Mouse (Mus musculus) neural tube, embryonic 11.5 days (tissue): ENCODE results near the gene OR5BS1P. TPM values are rescaled to one million over a fixed set of nuclear protein-coding genes. Genes with fewer than 3 reads are reported as not detected.

ENCODE experiments used
- ATAC-seq: fragments of 200-750 bp; cut with Nextera tagmentation; 2 replicates; pipeline ENCODE4 v1.8.0; 2017; ENCODE audit warnings: moderate number of reproducible peaks, mild to moderate bottlenecking, moderate TSS enrichment, moderate library complexity; ENCODE audit not compliant: insufficient read depth, low FRiP score, low TSS enrichment
- DNase-seq: peaks from one replicate; pipeline ENCODE4 v3.0.0-alpha.2; 2015; ENCODE audit warnings: low spot score
- H3K27ac ChIP-seq: fragments of 300-500 bp; sonication (generic); 2 replicates; pipeline ENCODE4 v1.5.1; 2014; ENCODE audit warnings: low read depth, mild to moderate bottlenecking, low read length
- H3K27me3 ChIP-seq: fragments of 300-500 bp; sonication (generic); 2 replicates; pipeline ENCODE4 v1.6.1; 2014; ENCODE audit warnings: mild to moderate bottlenecking, low read length, mixed read lengths; ENCODE audit not compliant: control insufficient read depth, insufficient read depth
- H3K36me3 ChIP-seq: fragments of 300-500 bp; sonication (generic); 2 replicates; pipeline ENCODE4 v1.6.1; 2014; ENCODE audit warnings: mild to moderate bottlenecking, low read length, moderate library complexity, mixed read lengths; ENCODE audit not compliant: control insufficient read depth, insufficient read depth
- H3K4me1 ChIP-seq: fragments of 300-500 bp; sonication (generic); 2 replicates; pipeline ENCODE4 v1.6.1; 2014; ENCODE audit warnings: low read length, mixed read lengths; ENCODE audit not compliant: control insufficient read depth, insufficient read depth
- H3K4me2 ChIP-seq: fragments of 300-500 bp; sonication (generic); 2 replicates; pipeline ENCODE4 v1.6.1; 2014; ENCODE audit warnings: low read depth, mild to moderate bottlenecking, moderate library complexity
- H3K4me3 ChIP-seq: fragments of 300-500 bp; sonication (generic); 2 replicates; pipeline ENCODE4 v1.5.1; 2014; ENCODE audit warnings: low read depth, low read length
- H3K9ac ChIP-seq: fragments of 300-500 bp; sonication (generic); 2 replicates; pipeline ENCODE4 v1.6.1; 2014; ENCODE audit warnings: mild to moderate bottlenecking, low read length
- H3K9me3 ChIP-seq: fragments of 300-500 bp; sonication (generic); 2 replicates; pipeline ENCODE4 v1.6.1; 2016; ENCODE audit warnings: low read length; ENCODE audit not compliant: control insufficient read depth
- WGBS: fragments of 180-500 bp; shearing (Covaris S2); extraction: QIAGEN DNeasy Blood & Tissue Kit; methylation state at CpG from one replicate; pipeline ENCODE4 v1.1.7; 2014; 5-methylcytosine and 5-hydroxymethylcytosine counted together
- polyA plus RNA-seq: library from polyadenylated mRNA; unstranded; fragments of >200 nt; fragmentation: Nextera tagmentation; extraction: Ambion mirVana; gene quantifications from 2 replicates; pipeline ENCODE4 v1.2.1, GENCODE M21; 2014

Gene OR5BS1P
- polyA plus RNA-seq, 1 experiment from 2014 or later, result not detected

- Histone ChIP-seq H3K4me3 (no peak overlapping the region), H3K27me3 (no peaks in the 10 kb centered on the region), H3K9ac (no peak overlapping the region), H3K4me2 (no peak overlapping the region), H3K36me3 (no peaks in the 10 kb centered on the region), H3K4me1 (no peaks in the 10 kb centered on the region), H3K27ac (no peak overlapping the region), H3K9me3 (no peaks in the 10 kb centered on the region)
- DNase-seq, result no peak
- WGBS, result 89% methylated on average over 13 of the region's 13 CpGs
- ATAC-seq, result no peak
Observed at GRCm38 (mm10) chr15:98471539-98471938, 1.8 kb downstream of the OR5BS1P start.

GRCm38 (mm10) chr15:98474958-98475357, 5.3 kb downstream of the OR5BS1P start:
- H3K4me1 ChIP-seq, result no peaks in the 10 kb centered on the region
- 83% methylated on average over 10 of the region's 10 CpGs for WGBS
- ATAC-seq, result no peak

GRCm38 (mm10) chr15:98475382-98475781, 5.7 kb downstream of the OR5BS1P start:
- Histone ChIP-seq H3K9ac (no peak overlapping the region), H3K27me3 (no peaks in the 10 kb centered on the region), H3K4me3 (no peak overlapping the region), H3K4me2 (no peak overlapping the region), H3K9me3 (no peaks in the 10 kb centered on the region), H3K4me1 (no peaks in the 10 kb centered on the region), H3K27ac (no peak overlapping the region), H3K36me3 (no peaks in the 10 kb centered on the region)
- WGBS, result 58% methylated on average over 10 of the region's 10 CpGs
- ATAC-seq, result no peak
- DNase-seq, result peak; percentile 42

More at GRCm38 (mm10) chr15:98474958-98475357, 5.3 kb downstream of the OR5BS1P start:
- no peaks in the 10 kb centered on the region for H3K9me3 ChIP-seq
- DNase-seq, result no peak
- no peak overlapping the region for H3K4me3 ChIP-seq
- no peak overlapping the region for H3K27ac ChIP-seq
- no peak overlapping the region for H3K9ac ChIP-seq
- H3K27me3 ChIP-seq, result no peaks in the 10 kb centered on the region
- H3K4me2 ChIP-seq, result no peak overlapping the region
- H3K36me3 ChIP-seq, result no peaks in the 10 kb centered on the region

GRCm38 (mm10) chr15:98476281-98476680, 6.6 kb downstream of the OR5BS1P start:
- Histone ChIP-seq H3K4me1 (no peaks in the 10 kb centered on the region), H3K4me2 (no peak overlapping the region), H3K36me3 (no peaks in the 10 kb centered on the region), H3K4me3 (no peak overlapping the region), H3K27me3 (no peaks in the 10 kb centered on the region), H3K9ac (no peak overlapping the region), H3K9me3 (no peaks in the 10 kb centered on the region), H3K27ac (no peak overlapping the region)
- DNase-seq (no peak), ATAC-seq (no peak)
- WGBS, result 74% methylated on average over 5 of the region's 5 CpGs

GRCm38 (mm10) chr15:98479568-98480102, 9.9 kb downstream of the OR5BS1P start:
- H3K27ac ChIP-seq, result no peak overlapping the region
- no peaks in the 10 kb centered on the region for H3K4me1 ChIP-seq
- H3K9ac ChIP-seq, result no peak overlapping the region
- no peak overlapping the region for H3K4me2 ChIP-seq
- 76% methylated on average over 7 of the region's 7 CpGs for WGBS
- DNase-seq (no peak), ATAC-seq (no peak)
- H3K36me3 ChIP-seq, result no peaks in the 10 kb centered on the region
- H3K9me3 ChIP-seq, result no peaks in the 10 kb centered on the region
- H3K4me3 ChIP-seq, result no peak overlapping the region
- no peaks in the 10 kb centered on the region for H3K27me3 ChIP-seq

GRCm38 (mm10) chr15:98482701-98483100, 13.0 kb downstream of the OR5BS1P start, which contains the start of gene Lalba:
TSS of gene Lalba (minus strand) at chr15:98482721.
- Histone ChIP-seq H3K4me2 (no peak within 1 kb of the TSS), H3K4me3 (no peak within 1 kb of the TSS), H3K27ac (no peak within 1 kb of the TSS), H3K9ac (no peak within 1 kb of the TSS), H3K4me1 (no peaks in the 10 kb centered on the region), H3K27me3 (no peaks in the 10 kb centered on the region), H3K9me3 (no peaks in the 10 kb centered on the region), H3K36me3 (no peaks in the 10 kb centered on the region)
- 62% methylated on average over 3 of the region's 3 CpGs for WGBS
- ATAC-seq (no peak), DNase-seq (no peak)

GRCm38 (mm10) chr15:98483907-98484886, 14.5 kb downstream of the OR5BS1P start:
- Histone ChIP-seq H3K4me1 (no peaks in the 10 kb centered on the region), H3K4me3 (no peak overlapping the region), H3K9ac (no peak overlapping the region), H3K27me3 (no peaks in the 10 kb centered on the region), H3K9me3 (no peaks in the 10 kb centered on the region), H3K27ac (no peak overlapping the region), H3K36me3 (no peaks in the 10 kb centered on the region), H3K4me2 (no peak overlapping the region)
- WGBS, result 68% methylated on average over 18 of the region's 18 CpGs
- ATAC-seq (no peak), DNase-seq (no peak)

GRCm38 (mm10) chr15:98486433-98487021, 16.8 kb downstream of the OR5BS1P start:
- Histone ChIP-seq H3K9me3 (no peaks in the 10 kb centered on the region), H3K27ac (no peak overlapping the region), H3K9ac (no peak overlapping the region), H3K4me3 (no peak overlapping the region), H3K4me2 (no peak overlapping the region), H3K27me3 (no peaks in the 10 kb centered on the region), H3K4me1 (no peaks in the 10 kb centered on the region), H3K36me3 (no peaks in the 10 kb centered on the region)
- 94% methylated on average over 8 of the region's 8 CpGs for WGBS
- ATAC-seq (no peak), DNase-seq (no peak)
